Mouse (Mus musculus) ES-E14 (cell line): ENCODE measurements at regions not wholly inside any gene's neighbourhood (a gene's known extent, or its start where the extent isn't known, plus 50 kb on each side); places are given as distances from the start of the nearest gene placed in this dataset.
A peak's percentile ranks its signal among the peaks of the same experiment; 100 is the strongest.

Experiments used
- DNase-seq: peaks from one replicate; pipeline ENCODE4 v3.0.0-alpha.2; 2013; ENCODE audit warnings: low read depth, low spot score
- H3K27ac ChIP-seq: 2 replicates; pipeline ENCODE4 v1.5.1; 2012; ENCODE audit warnings: low read depth, mild to moderate bottlenecking, low read length, moderate library complexity, mixed read lengths; ENCODE audit not compliant: poor library complexity, insufficient read depth, severe bottlenecking
- H3K36me3 ChIP-seq: 2 replicates; pipeline ENCODE4 v1.6.1; 2012; ENCODE audit warnings: mild to moderate bottlenecking, low read length, moderate library complexity, mixed read lengths; ENCODE audit not compliant: control insufficient read depth, poor library complexity, insufficient read depth, severe bottlenecking
- H3K4me1 ChIP-seq, 2 experiments: fragments of 150-350 bp in 1 of 2; sonication (generic) in 1 of 2; 2 replicates each; pipeline ENCODE4 v1.6.1; 2012; ENCODE audit warnings: low read length in 2 of 2, mild to moderate bottlenecking in 1 of 2, mixed read lengths in 1 of 2; ENCODE audit not compliant: control insufficient read depth in 2 of 2, insufficient read depth in 2 of 2, poor library complexity in 1 of 2
- H3K4me3 ChIP-seq, 2 experiments: fragments of 150-350 bp in 1 of 2; sonication (generic) in 1 of 2; 2 replicates each; pipeline ENCODE4 v1.5.1; 2012; ENCODE audit warnings: low read length in 2 of 2, low read depth in 1 of 2, mild to moderate bottlenecking in 1 of 2, mixed read lengths in 1 of 2; ENCODE audit not compliant: insufficient read depth in 1 of 2, poor library complexity in 1 of 2, severe bottlenecking in 1 of 2
- H3K9ac ChIP-seq: 2 replicates; pipeline ENCODE4 v1.6.1; 2012; ENCODE audit warnings: low read depth, mild to moderate bottlenecking, low read length, mixed read lengths; ENCODE audit not compliant: poor library complexity, insufficient read depth, severe bottlenecking
- H3K9me3 ChIP-seq: fragments of 150-350 bp; sonication (generic); 2 replicates; pipeline ENCODE4 v1.6.1; 2012; ENCODE audit warnings: low read depth, mild to moderate bottlenecking, low read length; ENCODE audit not compliant: control insufficient read depth, insufficient read depth
- CHD2 ChIP-seq: IDR thresholded peaks from 2 replicates; pipeline ENCODE4 v1.6.1; 2014; ENCODE audit warnings: mild to moderate bottlenecking, low read depth, low read length, inconsistent platforms
- HCFC1 ChIP-seq: IDR thresholded peaks from 2 replicates; pipeline ENCODE4 v1.6.1; 2012; ENCODE audit warnings: low read length, inconsistent platforms, borderline replicate concordance; ENCODE audit not compliant: insufficient read depth
- MAFK ChIP-seq: IDR thresholded peaks from 2 replicates; pipeline ENCODE4 v1.6.1; 2014; ENCODE audit warnings: mild to moderate bottlenecking, low read depth, low read length, inconsistent platforms; ENCODE audit not compliant: insufficient read depth
- ZC3H11A ChIP-seq: IDR thresholded peaks from 2 replicates; pipeline ENCODE4 v1.6.1; 2012; ENCODE audit warnings: low read depth, mild to moderate bottlenecking, inconsistent platforms, low read length, borderline replicate concordance
- ZNF384 ChIP-seq: IDR thresholded peaks from 2 replicates; pipeline ENCODE4 v1.6.1; 2012; ENCODE audit warnings: low read depth, low read length, inconsistent platforms
- in situ Hi-C, 2 experiments: fragments of 600-800 bp; cut with MboI; formaldehyde crosslinking; loops; one replicate each; pipeline ENCODE4 v1.15.1; 2025; ENCODE audit warnings: low sequenced_read_pairs in 2 of 2, inconsistent platforms in 1 of 2; ENCODE audit not compliant: unreplicated experiment in 2 of 2

DNA sequence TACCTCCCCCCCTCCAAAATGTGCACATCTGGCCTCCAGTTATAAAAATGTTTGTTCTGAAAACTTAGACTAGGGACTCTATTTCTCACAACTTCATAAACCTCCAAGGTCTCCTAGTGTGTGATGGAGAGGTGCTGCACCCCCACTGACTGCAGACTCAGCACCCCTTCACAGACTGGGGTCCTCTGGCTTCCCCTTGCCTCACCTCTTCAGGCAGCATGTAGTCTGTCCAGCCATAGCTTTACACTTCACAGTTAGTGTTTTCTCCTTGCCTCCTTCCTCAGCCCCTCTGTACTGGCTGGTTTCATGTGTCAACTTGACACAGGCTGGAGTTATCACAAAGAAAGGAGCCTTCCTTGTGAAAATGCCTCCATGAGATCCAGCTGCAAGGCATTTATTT is 111.7 kb upstream of the D16Ertd472e start:
- H3K27ac ChIP-seq: no peak overlapping the region
- in situ Hi-C loops: no loop called here
- H3K4me1 ChIP-seq: no peaks in the 10 kb centered on the region

DNA sequence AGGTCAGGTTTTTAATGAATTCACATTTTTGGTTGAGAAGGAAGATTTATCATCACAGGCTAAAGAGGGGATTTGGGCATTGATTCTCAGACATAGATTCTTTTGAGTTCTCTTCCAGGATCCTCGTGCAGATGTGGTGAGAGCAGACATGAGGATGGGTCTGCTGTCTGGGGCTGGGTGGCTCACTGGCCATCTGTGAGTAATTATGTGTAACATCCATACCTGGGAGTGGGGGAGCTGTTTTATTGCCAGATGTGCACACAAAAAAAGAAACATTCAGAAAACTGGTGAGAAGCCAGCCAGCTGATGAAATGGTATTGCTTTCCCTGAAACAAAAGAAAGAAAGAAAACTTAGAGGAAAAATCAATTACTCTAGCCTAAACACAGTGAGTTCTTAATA is 108.7 kb upstream of the D16Ertd472e start:
- in situ Hi-C loops: no loop called here
- Histone ChIP-seq H3K4me3 (no peak overlapping the region), H3K9me3 (no peaks in the 10 kb centered on the region), H3K9ac (no peak overlapping the region), H3K27ac (no peak overlapping the region), H3K36me3 (no peaks in the 10 kb centered on the region), H3K4me1 (no peaks in the 10 kb centered on the region)
- no peak for DNase-seq
- TF ChIP-seq HCFC1: no peak
- TF ChIP-seq ZC3H11A: no peak
- TF ChIP-seq ZNF384: no peak
- TF ChIP-seq CHD2: no peak
- TF ChIP-seq MAFK: no peak

More for the DNA sequence above, 111.7 kb upstream of the D16Ertd472e start:
- DNase-seq: no peak
- Histone ChIP-seq H3K4me3 (no peak overlapping the region), H3K9me3 (no peaks in the 10 kb centered on the region), H3K9ac (no peak overlapping the region), H3K36me3 (no peaks in the 10 kb centered on the region)
- TF ChIP-seq HCFC1: no peak
- TF ChIP-seq CHD2: no peak
- no peak for TF ChIP-seq ZC3H11A
- no peak for TF ChIP-seq ZNF384
- no peak for TF ChIP-seq MAFK

DNA sequence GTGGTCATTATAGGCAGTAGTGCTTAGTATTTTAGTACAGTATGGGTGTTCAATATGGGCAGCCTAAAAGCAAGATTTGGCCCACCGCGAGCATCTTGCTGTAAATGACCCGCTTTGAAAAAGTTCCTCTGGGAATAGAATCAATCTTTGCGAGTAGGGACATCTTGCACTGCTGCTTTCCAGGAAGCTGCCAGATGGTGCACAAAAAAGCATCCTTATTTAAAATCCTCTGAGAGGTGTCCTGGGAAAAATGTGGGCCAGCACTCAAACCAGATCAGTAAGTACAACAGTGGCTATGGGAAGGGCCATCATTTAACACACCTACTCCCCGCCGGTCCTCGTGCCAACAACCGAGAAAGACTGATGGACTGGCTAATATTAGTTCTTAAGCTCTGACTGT is 107.5 kb upstream of the D16Ertd472e start:
- H3K4me3 ChIP-seq: no peak overlapping the region
- no peak overlapping the region for H3K9ac ChIP-seq
- in situ Hi-C loops: no loop called here
- DNase-seq: no peak
- H3K4me1 ChIP-seq: no peaks in the 10 kb centered on the region
- H3K27ac ChIP-seq: no peak overlapping the region
- no peak for TF ChIP-seq ZNF384
- TF ChIP-seq ZC3H11A: no peak
- no peak for TF ChIP-seq HCFC1
- TF ChIP-seq MAFK: no peak
- TF ChIP-seq CHD2: no peak
- no peaks in the 10 kb centered on the region for H3K36me3 ChIP-seq
- H3K9me3 ChIP-seq: no peaks in the 10 kb centered on the region

DNA sequence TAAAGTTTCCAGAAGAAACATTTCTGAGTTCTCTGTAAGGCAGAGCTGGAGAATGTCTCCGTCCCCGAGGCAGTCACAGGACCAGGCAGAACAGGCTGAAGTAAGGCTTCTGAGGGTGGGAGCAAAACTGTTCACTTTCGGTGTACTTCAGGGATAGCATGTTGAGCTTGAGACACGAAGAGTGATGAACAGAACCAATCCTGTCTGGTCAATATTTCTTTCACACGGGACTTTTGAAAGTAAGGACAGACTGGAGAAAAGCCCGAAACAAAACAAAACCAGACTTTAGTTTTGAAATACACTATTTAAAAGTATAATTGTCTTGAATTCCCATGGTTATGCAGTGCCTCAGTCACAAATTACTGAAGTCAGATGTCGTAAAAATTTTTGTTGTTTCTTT is 84.6 kb upstream of the D16Ertd472e start:
- no peaks in the 10 kb centered on the region for H3K4me1 ChIP-seq
- H3K4me3 ChIP-seq: no peak overlapping the region
- H3K9me3 ChIP-seq: no peaks in the 10 kb centered on the region
- H3K36me3 ChIP-seq: no peaks in the 10 kb centered on the region
- TF ChIP-seq CHD2 (no peak), MAFK (no peak), HCFC1 (no peak)
- H3K9ac ChIP-seq: no peak overlapping the region
- no peak overlapping the region for H3K27ac ChIP-seq
- no peak for DNase-seq
- in situ Hi-C loops: no loop called here

DNA sequence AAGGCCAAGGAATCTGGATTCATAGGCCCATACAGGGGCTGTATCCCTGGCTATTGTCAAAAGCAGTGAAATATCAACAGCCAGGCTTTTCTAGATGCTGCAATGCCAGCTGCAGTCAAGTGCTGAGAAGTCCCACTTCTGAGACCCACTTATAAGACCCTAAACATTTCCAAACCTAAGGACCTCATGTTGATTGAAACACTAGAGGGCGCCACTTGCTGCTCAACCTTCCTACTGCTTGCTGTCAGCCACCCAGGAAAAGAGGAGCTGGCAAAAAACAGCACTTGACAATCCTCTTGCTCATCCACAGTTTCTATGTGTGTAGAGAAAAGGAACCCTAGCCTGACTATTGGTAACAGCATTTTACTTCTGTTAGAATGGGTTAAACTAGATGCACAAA is 68.2 kb upstream of the D16Ertd472e start:
- TF ChIP-seq HCFC1 (no peak), ZC3H11A (peak; percentile 44; the same call in 1 of the 2 replicates), ZNF384 (no peak)
- DNase-seq: peak; percentile 45
- Histone ChIP-seq H3K4me3 (no peak overlapping the region), H3K27ac (no peak overlapping the region), H3K9ac (no peak overlapping the region), H3K4me1 (no peaks in the 10 kb centered on the region), H3K36me3 (no peaks in the 10 kb centered on the region), H3K9me3 (no peaks in the 10 kb centered on the region)
- in situ Hi-C loops: no loop called here
